Mouse (Mus musculus) cerebellum, adult 2 months (tissue): ENCODE data around the gene Wdr81.

Source experiments
- CTCF ChIP-seq: fragments of 200-500 bp; IDR thresholded peaks from 2 replicates; pipeline ENCODE4 v1.5.1; 2011; ENCODE audit warnings: low read depth, mild to moderate bottlenecking, control low read depth, low read length, moderate library complexity, borderline replicate concordance; ENCODE audit not compliant: insufficient read depth
- POLR2A ChIP-seq: fragments of 200-500 bp; IDR thresholded peaks from 2 replicates; pipeline ENCODE4 v1.6.1; 2011; ENCODE audit warnings: low read length, control low read depth, borderline replicate concordance; ENCODE audit not compliant: insufficient read depth

GRCm38 (mm10) chr11:75441034-75441433 lies 13.5 kb downstream of the Wdr81 start:
- TF ChIP-seq CTCF, result no peak
- no peak for TF ChIP-seq POLR2A
